ENCODE assay signal across 26 mouse cellular contexts in genomic region chr12:104869737-104870136, GRCm38 (mm10).
"Had no signal": no experiment of that assay in that cellular context is flagged by ENCODE, and none has a peak within 500 bp of the region (broad histone marks: within the 10 kb centered on the region; RNA-seq: fewer than 3 reads in every experiment).

No protein-coding gene starts in this region.

- H3K9ac ChIP-seq: heart, embryonic 12.5 days; hindbrain, embryonic 12.5 days; hindbrain, embryonic 15.5 days; intestine, embryonic 15.5 days; kidney, embryonic 15.5 days; limb, embryonic 13.5 days; limb, embryonic 15.5 days; liver, embryonic 12.5 days; liver, embryonic 14.5 days had no signal

- H3K4me3 ChIP-seq: gastrocnemius, adult 2 months; heart, embryonic 10.5 days; heart, embryonic 12.5 days; hindbrain, embryonic 10.5 days; hindbrain, embryonic 12.5 days; hindbrain, embryonic 15.5 days; intestine, embryonic 15.5 days; kidney, embryonic 15.5 days; limb, embryonic 13.5 days; limb, embryonic 15.5 days; liver, embryonic 12.5 days had no signal

- H3K27me3 ChIP-seq: heart, embryonic 12.5 days; hindbrain, embryonic 12.5 days; hindbrain, embryonic 15.5 days; intestine, embryonic 15.5 days; kidney, embryonic 15.5 days; limb, embryonic 13.5 days had no signal

- ATAC-seq: inflammation-experienced regulatory T-cells, adult 6 months; intestine, embryonic 15.5 days; intestine, postnatal 0 days; liver, embryonic 12.5 days had no signal

- H3K36me3 ChIP-seq: heart, embryonic 10.5 days; heart, embryonic 12.5 days; hindbrain, embryonic 10.5 days; hindbrain, embryonic 12.5 days; hindbrain, embryonic 15.5 days; intestine, embryonic 15.5 days; kidney, embryonic 15.5 days; limb, embryonic 13.5 days; limb, embryonic 15.5 days; liver, embryonic 12.5 days had no signal

- H3K4me2 ChIP-seq: heart, embryonic 12.5 days; hindbrain, embryonic 12.5 days; hindbrain, embryonic 15.5 days; intestine, embryonic 15.5 days; kidney, embryonic 15.5 days; limb, embryonic 13.5 days; limb, embryonic 15.5 days; liver, embryonic 12.5 days had no signal

- H3K27ac ChIP-seq: gastrocnemius, adult 2 months; heart, embryonic 10.5 days; hindbrain, embryonic 10.5 days; hindbrain, embryonic 12.5 days; hindbrain, embryonic 15.5 days; intestine, embryonic 15.5 days; kidney, embryonic 15.5 days; kidney, postnatal 0 days; limb, embryonic 13.5 days; limb, embryonic 15.5 days; liver, embryonic 12.5 days; liver, embryonic 14.5 days had no signal

- H3K4me1 ChIP-seq: hindbrain, embryonic 12.5 days; liver, embryonic 12.5 days had no signal

- H3K9me3 ChIP-seq: heart, embryonic 10.5 days; hindbrain, embryonic 10.5 days; hindbrain, embryonic 15.5 days; intestine, embryonic 15.5 days; kidney, embryonic 15.5 days; limb, embryonic 13.5 days; limb, embryonic 15.5 days; liver, embryonic 12.5 days had no signal

- DNase-seq: gastrocnemius, adult 2 months; gastrocnemius, postnatal 10 days; gastrocnemius, postnatal 25 days; heart, adult 18-20 months; heart, postnatal 10 days; heart, postnatal 4 days; kidney, adult 18-20 months; kidney, adult 8-10 months; kidney, postnatal 14 days; kidney, postnatal 36 days; layer of hippocampus, adult 9-11 months; layer of hippocampus, postnatal 36 days had no signal
